Comparison of ENCODE assay signal across 16 mouse cellular contexts in genomic region chr8:102000326-102001016, GRCm38 (mm10).
DNase-seq lines count a peak whose midpoint lies in the region; TF ChIP-seq lines count a peak whose summit lies in the region.
"Had no signal": no experiment of that assay in that cellular context is flagged by ENCODE, and none has a peak within 500 bp of the region (broad histone marks: within the 10 kb centered on the region; RNA-seq: fewer than 3 reads in every experiment).

No protein-coding gene starts in this region.

- no peak for TF ChIP-seq CTCF in left cerebral cortex, adult 2 months (IDR thresholded peaks at IDR 0.05)

- H3K27ac ChIP-seq in left cerebral cortex, adult 2 months = peak overlapping the region; percentile 47; the same call in 1 of the 2 replicates
- H3K27ac ChIP-seq: limb, embryonic 13.5 days; midbrain, embryonic 13.5 days had no signal

- H3K4me3 ChIP-seq in left cerebral cortex, adult 2 months = no peak overlapping the region
- H3K4me3 ChIP-seq: limb, embryonic 13.5 days; midbrain, embryonic 13.5 days had no signal

- intact Hi-C loops in left cerebral cortex, postnatal 4 days (cut with DNase I) = no loop called here
- intact Hi-C loops in left cerebral cortex, adult 2 months (cut with DNase I) = loop anchor here (5.0 kb wide), 1 partner anchor 303 kb away; no protein-coding TSS in a partner anchor

- DNase-seq in left cerebral cortex, adult 11 months (ENCODE audit: low spot score) = peak; percentile 42
- no peak for DNase-seq in left cerebral cortex, postnatal 4 days
- peak; percentile 66 to 73 for DNase-seq in frontal cortex, adult 2 months (ENCODE audit: extremely low spot score in 1 of 2, low spot score in 1 of 2)
- DNase-seq in left cerebral cortex, adult 2 months (ENCODE audit: extremely low spot score in 1 of 2, low spot score in 2 of 2) = peak in 1 of 2 experiments; percentile 31
- peak; percentile 26 for DNase-seq in right cerebral cortex, postnatal 25 days
- DNase-seq in embryo, embryonic 9.5 days (ENCODE audit: extremely low spot score) = no peak
- DNase-seq in thymus, adult 18-20 months = no peak
- no peak for DNase-seq in cerebellum, postnatal 14 days
- DNase-seq: adrenal gland, postnatal 25 days; heart, adult 18-20 months; heart, postnatal 10 days; liver, postnatal 0 days; lung, postnatal 4 days; thymus, postnatal 14 days had no signal

Comparison
In these comparisons a context has a peak if more than half of its experiments do, and no peak if none do; other contexts are left out.
1. DNase-seq: peak in left cerebral cortex, adult 11 months (single experiment), frontal cortex, adult 2 months (2 of 2) and right cerebral cortex, postnatal 25 days (single experiment); none in left cerebral cortex, postnatal 4 days (single experiment), embryo, embryonic 9.5 days (single experiment), thymus, adult 18-20 months (0 of 2) and cerebellum, postnatal 14 days (0 of 2).